Mouse (Mus musculus) cerebellum, adult 18-20 months (tissue): ENCODE results near the gene Kcnq4.

Experiments
- DNase-seq, 2 experiments: peaks; one replicate each; pipeline ENCODE4 v3.0.0; 2021

Gene Kcnq4

DNA sequence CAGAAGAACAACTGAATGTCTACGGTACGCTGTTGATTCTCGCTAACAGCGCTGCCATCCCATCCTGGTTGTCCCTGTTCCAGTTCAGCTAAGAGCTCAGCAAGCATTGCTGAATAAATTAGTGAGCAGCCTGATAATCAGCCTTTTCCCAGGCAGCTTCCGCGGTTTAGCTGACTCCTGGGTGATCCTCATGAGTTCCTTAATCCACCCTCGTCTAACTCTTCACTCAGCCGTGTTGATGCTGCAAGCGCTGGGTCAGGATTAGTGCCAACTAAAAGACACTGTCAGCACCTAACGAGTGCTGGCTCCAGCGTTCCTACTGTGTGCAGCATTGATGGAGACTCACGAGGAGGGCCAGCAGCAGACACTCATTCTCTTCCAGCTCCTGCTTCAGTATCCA is 77.4 kb downstream of the Kcnq4 start:
- no peak for DNase-seq

DNA sequence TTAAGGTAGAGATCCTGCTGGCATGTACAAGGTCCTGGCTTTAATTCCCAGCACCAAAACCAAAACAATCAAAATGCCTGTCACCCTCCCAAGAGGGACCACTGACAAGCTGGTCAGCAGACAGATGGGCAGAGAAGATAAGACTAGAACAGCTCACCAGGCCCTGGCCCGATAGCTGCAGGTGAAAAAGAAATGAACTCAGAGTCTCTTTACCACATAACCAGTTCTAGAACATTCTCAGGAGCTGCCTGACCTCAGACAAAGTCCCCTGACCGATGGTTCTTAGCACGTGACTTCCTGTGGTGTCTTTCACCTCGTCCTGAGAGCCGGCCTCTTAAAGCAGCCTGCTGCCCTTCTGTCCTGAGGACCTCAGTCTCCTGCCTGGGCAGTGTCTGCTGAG is 78.8 kb downstream of the Kcnq4 start:
- no peak for DNase-seq

- peak; percentile 18 to 31 for DNase-seq
These were observed 79.9 kb downstream of the Kcnq4 start for GRCm38 (mm10) chr4:120668551-120668950.

DNA sequence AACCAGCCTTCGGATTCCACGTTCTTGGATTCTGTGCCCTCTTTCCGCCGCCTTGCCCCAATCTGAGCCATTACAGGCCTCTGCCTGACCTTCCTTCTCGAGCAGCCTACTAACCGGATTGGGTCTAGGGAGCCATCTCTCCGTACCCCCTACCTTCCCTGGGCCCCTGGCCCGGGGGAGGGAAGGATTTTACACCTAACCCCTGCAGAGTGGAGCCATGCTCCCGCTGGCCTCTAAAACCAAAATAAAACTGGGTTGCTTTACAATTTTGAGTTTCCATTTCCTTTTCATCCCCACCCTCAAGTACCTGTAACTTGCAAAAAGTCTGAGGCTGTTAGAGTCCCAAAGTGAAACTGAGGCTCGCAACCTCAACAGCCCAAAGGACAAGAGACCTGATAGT is 80.9 kb downstream of the Kcnq4 start:
- no peak for DNase-seq

DNA sequence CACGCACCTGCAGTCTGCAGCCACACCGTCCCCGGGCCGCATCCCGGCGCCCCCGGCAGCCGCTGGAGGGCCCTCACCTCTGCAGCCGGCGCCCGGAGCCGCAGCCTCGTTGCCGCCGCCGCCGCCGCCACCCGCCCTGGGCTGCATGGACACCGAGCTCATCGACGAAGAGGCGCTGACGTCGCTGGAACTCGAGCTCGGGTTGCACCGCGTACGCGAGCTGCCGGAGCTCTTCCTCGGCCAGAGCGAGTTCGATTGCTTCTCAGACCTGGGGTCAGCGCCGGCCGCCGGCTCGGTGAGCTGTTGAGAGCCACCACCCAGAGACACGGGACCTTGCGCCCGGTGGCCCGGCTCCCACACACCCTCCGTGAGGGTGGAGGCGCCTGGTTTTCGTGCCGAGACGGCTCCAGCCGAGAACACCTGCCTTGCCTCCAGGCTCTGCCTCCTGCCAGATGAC is 81.3 kb downstream of the Kcnq4 start:
- DNase-seq, result peak; percentile 66 to 77

DNA sequence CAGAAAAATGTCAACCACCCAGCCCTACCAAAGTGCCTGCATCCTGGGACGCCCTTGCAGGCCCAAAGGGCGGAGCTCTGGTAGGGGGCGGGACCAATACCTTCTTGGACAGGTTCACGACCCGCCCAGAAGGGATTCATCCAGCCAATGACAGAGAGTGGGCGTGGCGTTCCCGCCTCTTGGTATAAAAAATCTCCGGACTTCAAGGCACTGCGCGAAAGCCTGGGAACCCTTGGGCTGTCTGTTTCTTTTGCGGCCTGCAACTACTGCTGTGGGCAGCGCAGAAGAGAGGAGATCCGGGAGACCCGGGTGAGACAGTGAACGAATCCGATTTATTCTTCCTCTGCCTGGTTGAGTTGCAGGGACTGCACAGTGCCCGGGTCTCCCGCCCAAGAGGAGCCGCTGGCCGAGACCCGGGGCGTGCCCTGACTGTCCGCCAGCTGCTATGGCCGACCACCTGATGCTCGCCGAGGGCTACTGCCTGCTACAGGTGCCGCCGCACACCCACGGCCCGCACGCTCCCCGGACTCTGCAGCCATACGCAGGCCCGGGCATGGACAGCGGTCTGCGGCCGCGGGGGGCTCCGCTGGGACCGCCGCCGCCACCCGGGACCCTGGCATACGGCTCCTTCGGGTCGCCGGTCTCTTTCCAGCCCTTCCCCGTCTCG is 81.9 kb downstream of the Kcnq4 start, which contains the start of gene Cited4:
Cited4 (plus strand) TSS at position 215 of the 667 bp plus-strand sequence.
- DNase-seq, result peak; percentile 93 to 96

- DNase-seq, result peak; percentile 24 to 31
These were observed 82.6 kb downstream of the Kcnq4 start for GRCm38 (mm10) chr4:120665782-120666181.

DNA sequence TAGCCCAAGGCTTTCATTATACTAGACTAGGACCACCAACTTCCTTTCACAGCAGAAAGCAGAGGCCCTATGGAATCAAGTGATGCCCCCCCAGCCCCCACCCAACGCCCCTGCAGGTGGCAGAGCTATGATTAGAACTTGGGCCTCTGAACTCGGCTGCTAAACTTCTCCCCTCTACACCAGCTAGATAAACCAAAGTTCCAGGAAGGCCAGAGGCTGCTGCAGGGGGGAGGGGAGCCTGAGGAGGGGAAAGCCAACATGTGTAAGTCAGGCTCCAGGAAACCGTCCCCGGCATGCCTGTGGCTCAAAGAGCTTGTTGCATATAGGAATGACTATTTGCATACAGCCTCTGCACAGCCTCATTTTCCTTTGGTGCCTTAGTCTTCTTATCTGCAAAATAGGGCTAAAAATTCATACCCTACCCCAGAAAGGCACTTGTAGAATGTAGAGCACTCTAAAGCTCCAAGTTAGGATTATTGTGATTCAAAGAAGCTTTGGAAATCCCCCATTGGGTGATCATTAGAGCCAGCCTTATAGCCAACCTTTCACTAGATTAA is 83.2 kb downstream of the Kcnq4 start:
- DNase-seq, result no peak

- no peak for DNase-seq
These were observed 83.8 kb downstream of the Kcnq4 start for GRCm38 (mm10) chr4:120664601-120665000.

GRCm38 (mm10) chr4:120660485-120660884 is 87.9 kb downstream of the Kcnq4 start:
- no peak for DNase-seq

DNA sequence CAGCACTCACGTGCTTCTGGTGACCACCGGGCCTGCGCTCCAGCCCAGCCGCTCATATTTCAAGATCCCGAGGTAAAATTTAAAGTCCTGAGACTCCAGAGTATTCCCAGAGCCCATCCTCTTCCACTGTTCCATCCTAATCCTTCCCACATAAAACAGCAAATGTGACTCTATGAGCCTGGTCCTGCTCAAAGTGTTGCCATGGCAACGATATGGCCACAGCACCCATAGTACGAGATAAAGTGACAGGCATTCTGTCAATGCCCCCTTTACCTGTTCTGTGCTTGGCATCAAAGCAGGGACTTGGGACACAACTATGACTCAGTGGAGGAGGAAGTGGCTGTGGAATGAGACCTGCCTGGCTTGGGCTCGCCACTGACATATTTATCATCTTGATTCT is 92.5 kb downstream of the Kcnq4 start:
- DNase-seq, result no peak

DNA sequence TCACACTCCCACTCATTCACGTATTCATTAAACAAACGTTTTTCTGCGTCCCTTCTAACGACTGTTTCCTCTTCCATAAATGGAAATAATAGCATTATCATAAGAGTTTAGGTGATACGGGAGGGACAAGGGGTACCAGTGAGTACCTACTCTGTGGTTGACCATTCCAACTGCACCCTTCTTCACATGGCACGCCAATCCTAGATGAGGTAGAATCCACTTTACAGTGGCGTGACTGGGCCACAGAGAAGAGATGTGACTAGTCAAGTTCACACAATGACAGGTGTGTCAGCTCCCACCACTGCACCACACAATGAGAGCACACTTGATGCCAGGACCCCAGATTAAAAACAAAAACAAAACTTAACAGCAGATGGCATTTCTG is 98.2 kb downstream of the Kcnq4 start:
- DNase-seq, result peak; percentile 16 to 24

DNA sequence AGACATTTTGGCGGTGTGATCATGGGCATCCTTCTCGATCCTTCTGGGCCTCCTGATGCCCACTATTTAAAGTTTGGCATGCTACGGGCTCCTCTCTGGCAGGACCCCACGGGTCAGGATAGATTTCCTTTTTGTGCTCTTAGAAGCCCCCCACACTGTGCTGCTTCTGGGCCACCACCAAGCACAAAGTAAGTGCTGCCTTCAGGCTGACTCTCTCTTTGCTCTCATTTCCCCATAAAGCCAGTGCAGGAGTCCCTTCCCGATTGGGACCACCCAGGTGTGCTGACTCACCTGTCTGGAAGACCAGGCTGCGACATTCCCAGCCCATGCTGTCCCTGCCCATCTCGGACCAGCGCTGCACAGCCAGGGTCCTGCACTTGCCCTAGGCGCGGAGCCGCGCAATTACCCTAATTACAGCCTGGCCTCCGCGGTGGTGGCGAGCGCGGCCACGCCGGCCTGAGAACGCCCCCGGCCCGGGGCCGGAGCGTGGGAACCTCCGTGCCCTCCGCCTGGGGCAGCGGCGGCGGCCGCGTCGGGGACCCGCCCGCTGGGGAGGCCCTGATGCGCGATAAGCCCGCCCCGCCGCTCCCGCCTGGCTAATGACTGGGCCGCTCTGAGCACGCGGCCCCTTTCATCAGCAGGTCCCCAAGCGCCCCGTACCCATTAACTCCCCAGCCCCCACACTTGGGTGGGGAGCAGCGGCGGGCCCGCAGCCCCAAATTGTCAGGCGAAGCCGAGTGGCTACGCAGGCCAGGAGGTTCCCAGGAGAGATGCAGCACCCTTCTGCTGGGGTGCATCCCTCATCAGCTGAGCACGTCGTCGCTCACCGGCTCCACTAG is 98.8 kb downstream of the Kcnq4 start:
- DNase-seq, result peak; percentile 65 to 73
